Mouse (Mus musculus) embryo, embryonic 9.5 days (tissue): ENCODE results near the gene G430095P16Rik.

Experiments used
- DNase-seq: peaks from one replicate; pipeline ENCODE4 v3.0.0-alpha.2; 2017; ENCODE audit errors: extremely low spot score

Gene G430095P16Rik

GRCm38 (mm10) chr8:84702963-84703465, 19.8 kb upstream of the G430095P16Rik start:
- DNase-seq: no peak

- peak; percentile 21 for DNase-seq
Measured at GRCm38 (mm10) chr8:84703466-84704249, 19.1 kb upstream of the G430095P16Rik start.

- DNase-seq: peak; percentile 81
Measured at GRCm38 (mm10) chr8:84704356-84704755, 18.5 kb upstream of the G430095P16Rik start.

GRCm38 (mm10) chr8:84704867-84705831, 17.7 kb upstream of the G430095P16Rik start:
- DNase-seq: peak; percentile 55

- DNase-seq: no peak
Measured at GRCm38 (mm10) chr8:84705960-84706359, 16.8 kb upstream of the G430095P16Rik start.

GRCm38 (mm10) chr8:84706610-84707266, 16.1 kb upstream of the G430095P16Rik start:
- peak; percentile 46 for DNase-seq

GRCm38 (mm10) chr8:84707267-84707883, 15.4 kb upstream of the G430095P16Rik start:
- DNase-seq: peak; percentile 44

- DNase-seq: peak; percentile 39
Measured at GRCm38 (mm10) chr8:84708071-84708541, 14.7 kb upstream of the G430095P16Rik start.

GRCm38 (mm10) chr8:84708774-84709475, 13.9 kb upstream of the G430095P16Rik start:
- DNase-seq: peak; percentile 86

- no peak for DNase-seq
Measured at GRCm38 (mm10) chr8:84709931-84710330, 12.9 kb upstream of the G430095P16Rik start.

GRCm38 (mm10) chr8:84711312-84711711, 11.5 kb upstream of the G430095P16Rik start:
- no peak for DNase-seq

GRCm38 (mm10) chr8:84711933-84712758, 10.7 kb upstream of the G430095P16Rik start:
- no peak for DNase-seq

- DNase-seq: no peak
Measured at GRCm38 (mm10) chr8:84712759-84713120, 10.1 kb upstream of the G430095P16Rik start.

- DNase-seq: no peak
Measured at GRCm38 (mm10) chr8:84713381-84713780, 9.4 kb upstream of the G430095P16Rik start.

- DNase-seq: no peak
Measured at GRCm38 (mm10) chr8:84714161-84714560, 8.6 kb upstream of the G430095P16Rik start.

GRCm38 (mm10) chr8:84715893-84716468, 6.8 kb upstream of the G430095P16Rik start:
- DNase-seq: no peak

- no peak for DNase-seq
Measured at GRCm38 (mm10) chr8:84716790-84717189, 6.0 kb upstream of the G430095P16Rik start.

GRCm38 (mm10) chr8:84718476-84718875, 4.3 kb upstream of the G430095P16Rik start:
- no peak for DNase-seq

- DNase-seq: no peak
Measured at GRCm38 (mm10) chr8:84718959-84719690, 3.7 kb upstream of the G430095P16Rik start.
